Mouse (Mus musculus): Measurements from ENCODE around the gene Tubgcp3.
A peak's percentile ranks its signal among the peaks of the same experiment; 100 is the strongest.
"Not testable (repeated sequence)": the region's sequence is repeated elsewhere in the genome, so short reads cannot be mapped to it uniquely, and the experiment has no call there.

The Tubgcp3 gene

GRCm38 (mm10) chr8:12672056-12672881, at the start of gene Tubgcp3:
Tubgcp3 (minus strand) TSS chr8:12672248.
- DNase-seq, result peak; percentile 87

- no peak for DNase-seq
These were observed 47.0 kb upstream of the Tubgcp3 start for GRCm38 (mm10) chr8:12719091-12719490.

GRCm38 (mm10) chr8:12715861-12716585, 44.0 kb upstream of the Tubgcp3 start:
- DNase-seq, result no peak

- no peak for DNase-seq
These were observed 39.6 kb upstream of the Tubgcp3 start for GRCm38 (mm10) chr8:12711623-12712022.

- no peak for DNase-seq
These were observed 31.5 kb upstream of the Tubgcp3 start for GRCm38 (mm10) chr8:12703597-12703996.

- no peak for DNase-seq
These were observed 30.2 kb upstream of the Tubgcp3 start for GRCm38 (mm10) chr8:12702290-12702689.

- DNase-seq, result no peak
These were observed 26.7 kb upstream of the Tubgcp3 start for GRCm38 (mm10) chr8:12698660-12699277.

- DNase-seq, result no peak
These were observed 16.8 kb upstream of the Tubgcp3 start for GRCm38 (mm10) chr8:12688851-12689250.

GRCm38 (mm10) chr8:12677529-12677928, 5.5 kb upstream of the Tubgcp3 start:
- DNase-seq, result peak; percentile 69 to 78

- no peak for DNase-seq
These were observed 484 bp downstream of the Tubgcp3 start for GRCm38 (mm10) chr8:12671473-12672055.

- DNase-seq, result no peak
These were observed 1.1 kb downstream of the Tubgcp3 start for GRCm38 (mm10) chr8:12670965-12671364.

- DNase-seq, result no peak
These were observed 3.2 kb downstream of the Tubgcp3 start for GRCm38 (mm10) chr8:12668832-12669231.

GRCm38 (mm10) chr8:12666530-12666929, 5.5 kb downstream of the Tubgcp3 start:
- DNase-seq, result not testable (repeated sequence)

GRCm38 (mm10) chr8:12663105-12663456, 9.0 kb downstream of the Tubgcp3 start:
- DNase-seq, result no peak

- no peak for DNase-seq
These were observed 9.5 kb downstream of the Tubgcp3 start for GRCm38 (mm10) chr8:12662375-12663104.

- no peak for DNase-seq
These were observed 14.6 kb downstream of the Tubgcp3 start for GRCm38 (mm10) chr8:12657411-12657810.

GRCm38 (mm10) chr8:12651246-12651645, 20.8 kb downstream of the Tubgcp3 start:
- DNase-seq, result no peak

GRCm38 (mm10) chr8:12650495-12650894, 21.6 kb downstream of the Tubgcp3 start:
- DNase-seq, result no peak

GRCm38 (mm10) chr8:12648951-12649350, 23.1 kb downstream of the Tubgcp3 start:
- no peak for DNase-seq

- DNase-seq, result no peak
These were observed 25.5 kb downstream of the Tubgcp3 start for GRCm38 (mm10) chr8:12646536-12646935.

- no peak for DNase-seq
These were observed 27.2 kb downstream of the Tubgcp3 start for GRCm38 (mm10) chr8:12644894-12645293.

- no peak for DNase-seq
These were observed 27.7 kb downstream of the Tubgcp3 start for GRCm38 (mm10) chr8:12644341-12644740.

- DNase-seq, result no peak
These were observed 30.5 kb downstream of the Tubgcp3 start for GRCm38 (mm10) chr8:12641527-12641926.

Measured in thymus, postnatal 36 days (tissue).